Mouse (Mus musculus): ENCODE measurements at regions not wholly inside any gene's neighbourhood (a gene's known extent, or its start where the extent isn't known, plus 50 kb on each side); places are given as distances from the start of the nearest gene placed in this dataset.

GRCm38 (mm10) chr13:28419950-28420381 is 162.6 kb downstream of the Gm11361 start:
- TF ChIP-seq POLR2A (IDR thresholded peaks at IDR 0.05; ENCODE audit: control insufficient read depth, extremely low read depth, insufficient read depth, low read length, poor library complexity) (peak; percentile 68; the same call in 1 of the 2 replicates), CTCF (IDR thresholded peaks at IDR 0.05; ENCODE audit: borderline replicate concordance, control insufficient read depth, extremely low read depth, insufficient read depth, low read length, poor library complexity) (no peak)

Measured in thymus, adult 2 months (tissue).